Mouse (Mus musculus) cortical plate, adult 2 months (tissue): ENCODE measurements around the gene Galk1. TPM values are rescaled to one million over a fixed set of nuclear protein-coding genes. Genes with fewer than 3 reads are reported as not detected.

Experiments
- H3K27ac ChIP-seq: fragments of 200-500 bp; 2 replicates; pipeline ENCODE4 v1.5.1; 2012; ENCODE audit warnings: low read length, control low read depth, inconsistent platforms; ENCODE audit not compliant: insufficient read depth
- H3K4me1 ChIP-seq: fragments of 200-500 bp; 2 replicates; pipeline ENCODE4 v1.6.1; 2011; ENCODE audit warnings: low read length; ENCODE audit not compliant: control insufficient read depth, insufficient read depth
- H3K4me3 ChIP-seq: fragments of 200-500 bp; 2 replicates; pipeline ENCODE4 v1.5.1; 2011; ENCODE audit warnings: mild to moderate bottlenecking, low read length, control low read depth; ENCODE audit not compliant: insufficient read depth
- CTCF ChIP-seq: fragments of 200-500 bp; IDR thresholded peaks from 2 replicates; pipeline ENCODE4 v1.5.1; 2011; ENCODE audit warnings: mild to moderate bottlenecking, control low read depth, low read length; ENCODE audit not compliant: insufficient read depth; ENCODE audit errors: extremely low read depth
- POLR2A ChIP-seq: fragments of 200-500 bp; IDR thresholded peaks from 2 replicates; pipeline ENCODE4 v1.6.1; 2011; ENCODE audit warnings: mild to moderate bottlenecking, low read length, control low read depth; ENCODE audit not compliant: insufficient read depth; ENCODE audit errors: extremely low read depth
- polyA plus RNA-seq: library from polyadenylated mRNA; depleted of rRNA; stranded (reverse); fragments of >200 nt; gene quantifications from 2 replicates; pipeline ENCODE4 v1.2.3, GENCODE M21; 2012

Galk1 gene
- polyA plus RNA-seq, 1 experiment = 20.4 TPM

GRCm38 (mm10) chr11:115983291-115983690 is 29.2 kb downstream of the Galk1 start:
- H3K4me3 ChIP-seq = no peak overlapping the region
- TF ChIP-seq CTCF (no peak), POLR2A (no peak)
- no peak overlapping the region for H3K27ac ChIP-seq
- H3K4me1 ChIP-seq = no peaks in the 10 kb centered on the region

- Histone ChIP-seq H3K4me1 (no peaks in the 10 kb centered on the region), H3K27ac (no peak overlapping the region), H3K4me3 (no peak overlapping the region)
- TF ChIP-seq POLR2A (no peak), CTCF (no peak)
Observed at GRCm38 (mm10) chr11:115982472-115982871, 30.0 kb downstream of the Galk1 start.

GRCm38 (mm10) chr11:115975544-115975943 is 37.0 kb downstream of the Galk1 start:
- Histone ChIP-seq H3K27ac (no peak overlapping the region), H3K4me3 (no peak overlapping the region), H3K4me1 (no peaks in the 10 kb centered on the region)
- no peak for TF ChIP-seq POLR2A
- TF ChIP-seq CTCF = no peak

- no peak for TF ChIP-seq POLR2A
- TF ChIP-seq CTCF = no peak
- H3K4me1 ChIP-seq = no peaks in the 10 kb centered on the region
- no peak overlapping the region for H3K4me3 ChIP-seq
- no peak overlapping the region for H3K27ac ChIP-seq
Observed at GRCm38 (mm10) chr11:115975083-115975420, 37.5 kb downstream of the Galk1 start.

- TF ChIP-seq POLR2A (no peak), CTCF (no peak)
- Histone ChIP-seq H3K4me1 (no peaks in the 10 kb centered on the region), H3K4me3 (no peak within 1 kb of the TSS; the same call in 1 of the 2 replicates), H3K27ac (no peak within 1 kb of the TSS)
Observed at GRCm38 (mm10) chr11:115974309-115975082, 38.0 kb downstream of the Galk1 start, which contains the start of gene Itgb4. TSS of gene Itgb4 (plus strand) at chr11:115974709.

GRCm38 (mm10) chr11:115971016-115971415 is 41.5 kb downstream of the Galk1 start:
- no peaks in the 10 kb centered on the region for H3K4me1 ChIP-seq
- no peak for TF ChIP-seq CTCF
- TF ChIP-seq POLR2A = no peak
- no peak overlapping the region for H3K27ac ChIP-seq
- no peak overlapping the region for H3K4me3 ChIP-seq

- Histone ChIP-seq H3K27ac (no peak overlapping the region), H3K4me3 (no peak overlapping the region), H3K4me1 (no peaks in the 10 kb centered on the region)
- TF ChIP-seq POLR2A (no peak), CTCF (no peak)
Observed at GRCm38 (mm10) chr11:115970006-115970673, 42.4 kb downstream of the Galk1 start.

- TF ChIP-seq POLR2A (no peak), CTCF (no peak)
- Histone ChIP-seq H3K4me3 (no peak overlapping the region), H3K27ac (no peak overlapping the region), H3K4me1 (no peaks in the 10 kb centered on the region)
Observed at GRCm38 (mm10) chr11:115968731-115969405, 43.7 kb downstream of the Galk1 start.

GRCm38 (mm10) chr11:115964977-115965604 is 47.4 kb downstream of the Galk1 start:
- no peak overlapping the region for H3K27ac ChIP-seq
- H3K4me1 ChIP-seq = no peaks in the 10 kb centered on the region
- no peak overlapping the region for H3K4me3 ChIP-seq
- TF ChIP-seq CTCF = no peak
- no peak for TF ChIP-seq POLR2A
